Mouse (Mus musculus) CH12.LX (cell line): Measurements from ENCODE around the gene Cdhr1. TPM values are rescaled to one million over a fixed set of nuclear protein-coding genes. Genes with fewer than 3 reads are reported as not detected.

Source experiments
- DNase-seq: peaks from one replicate; pipeline ENCODE4 v3.0.0-alpha.2; 2013; ENCODE audit errors: extremely low read depth
- H3K27ac ChIP-seq: 2 replicates; pipeline ENCODE4 v1.5.1; 2012; ENCODE audit warnings: low read depth, mild to moderate bottlenecking, control low read depth, moderate library complexity; ENCODE audit not compliant: insufficient read depth
- H3K27me3 ChIP-seq: replicated peaks from 2 replicates; pipeline ENCODE3; 2012; ENCODE audit warnings: inconsistent platforms
- H3K36me3 ChIP-seq, 2 experiments: replicated peaks in 1 of 2; 2 replicates each; pipeline versions ENCODE3 to v1.6.1; 2012; ENCODE audit warnings: inconsistent platforms in 1 of 2, low read length in 1 of 2, mild to moderate bottlenecking in 1 of 2, mixed read lengths in 1 of 2, moderate library complexity in 1 of 2; ENCODE audit not compliant: control insufficient read depth in 1 of 2, insufficient read depth in 1 of 2
- H3K4me1 ChIP-seq, 2 experiments: 2 replicates each; pipeline ENCODE4 v1.6.1; 2012; ENCODE audit warnings: inconsistent platforms in 1 of 2, moderate library complexity in 1 of 2; ENCODE audit not compliant: insufficient read depth in 2 of 2, control insufficient read depth in 1 of 2
- H3K4me2 ChIP-seq: 2 replicates; pipeline ENCODE4 v1.6.1; 2012; ENCODE audit warnings: low read depth, mild to moderate bottlenecking, control low read depth; ENCODE audit not compliant: poor library complexity, insufficient read depth, severe bottlenecking
- H3K4me3 ChIP-seq, 3 experiments: fragments of 150-350 bp in 1 of 3; sonication (generic) in 1 of 3; replicated peaks in 1 of 3; 2 replicates each; pipeline versions ENCODE3 to v1.5.1; 2011 to 2012; ENCODE audit warnings: low read depth in 2 of 3, low read length in 2 of 3, mild to moderate bottlenecking in 2 of 3, moderate library complexity in 2 of 3, control low read depth in 1 of 3, improper control_type of control experiment in 1 of 3, inconsistent platforms in 1 of 3, mixed read lengths in 1 of 3; ENCODE audit not compliant: poor library complexity in 1 of 3
- H3K79me2 ChIP-seq: replicated peaks from 2 replicates; pipeline ENCODE4 v1.6.1; 2012; ENCODE audit warnings: mild to moderate bottlenecking, moderate library complexity; ENCODE audit not compliant: control insufficient read depth, poor library complexity, insufficient read depth, severe bottlenecking; ENCODE audit errors: extremely low read depth
- H3K9ac ChIP-seq: 2 replicates; pipeline ENCODE4 v1.6.1; 2012; ENCODE audit warnings: low read depth, mild to moderate bottlenecking, control low read depth, moderate library complexity; ENCODE audit not compliant: insufficient read depth
- H3K9me3 ChIP-seq: replicated peaks from 2 replicates; pipeline ENCODE3; 2012; ENCODE audit warnings: low read length, inconsistent platforms, mixed read lengths
- CTCF ChIP-seq, 2 experiments: IDR thresholded peaks in 1 of 2; conservative IDR thresholded peaks in 1 of 2; 2 replicates each; pipeline ENCODE4 v1.5.1; 2011 to 2012; ENCODE audit warnings: low read depth in 2 of 2, low read length in 2 of 2, improper control_type of control experiment in 1 of 2, inconsistent platforms in 1 of 2, mild to moderate bottlenecking in 1 of 2, moderate library complexity in 1 of 2
- EP300 ChIP-seq: IDR thresholded peaks from 2 replicates; pipeline ENCODE4 v1.6.1; 2011; ENCODE audit warnings: low read length, improper control_type of control experiment
- GABPA ChIP-seq: IDR thresholded peaks from 2 replicates; pipeline ENCODE4 v1.6.1; 2012; ENCODE audit warnings: low read depth, low read length, improper control_type of control experiment, inconsistent platforms; ENCODE audit not compliant: insufficient replicate concordance
- HCFC1 ChIP-seq: IDR thresholded peaks from 2 replicates; pipeline ENCODE4 v1.6.1; 2012; ENCODE audit warnings: low read depth, mild to moderate bottlenecking, inconsistent platforms, low read length, improper control_type of control experiment
- JUN ChIP-seq: IDR thresholded peaks from 2 replicates; pipeline ENCODE4 v1.6.1; 2011; ENCODE audit warnings: low read depth, mild to moderate bottlenecking, low read length, improper control_type of control experiment, moderate library complexity; ENCODE audit not compliant: insufficient read depth
- JUND ChIP-seq: conservative IDR thresholded peaks from 2 replicates; pipeline ENCODE4 v1.6.1; 2011; ENCODE audit warnings: low read depth, low read length, improper control_type of control experiment
- KAT2A ChIP-seq: IDR thresholded peaks from 2 replicates; pipeline ENCODE4 v1.6.1; 2012; ENCODE audit warnings: low read length, improper control_type of control experiment, inconsistent platforms; ENCODE audit not compliant: insufficient replicate concordance
- MAFK ChIP-seq: IDR thresholded peaks from 2 replicates; pipeline ENCODE4 v1.6.1; 2011; ENCODE audit warnings: low read length, improper control_type of control experiment; ENCODE audit not compliant: insufficient replicate concordance
- MAX ChIP-seq: IDR thresholded peaks from 2 replicates; pipeline ENCODE4 v1.6.1; 2011; ENCODE audit warnings: low read length, improper control_type of control experiment
- MAZ ChIP-seq: IDR thresholded peaks from 2 replicates; pipeline ENCODE4 v1.6.1; 2012; ENCODE audit warnings: low read depth, mild to moderate bottlenecking, inconsistent platforms, low read length, improper control_type of control experiment, moderate library complexity
- MEF2A ChIP-seq: IDR thresholded peaks from 2 replicates; pipeline ENCODE4 v1.6.1; 2014; ENCODE audit warnings: low read depth, mild to moderate bottlenecking, inconsistent platforms, low read length, improper control_type of control experiment, borderline replicate concordance
- MXI1 ChIP-seq: IDR thresholded peaks from 2 replicates; pipeline ENCODE4 v1.6.1; 2011; ENCODE audit warnings: mild to moderate bottlenecking, low read depth, low read length, improper control_type of control experiment
- MYC ChIP-seq: IDR thresholded peaks from 2 replicates; pipeline ENCODE4 v1.6.1; 2011; ENCODE audit warnings: low read depth, mild to moderate bottlenecking, improper control_type of control experiment, low read length
- NELFE ChIP-seq: IDR thresholded peaks from 2 replicates; pipeline ENCODE4 v1.6.1; 2011; ENCODE audit warnings: low read depth, low read length, improper control_type of control experiment
- POLR2AphosphoS2 ChIP-seq: IDR thresholded peaks from 2 replicates; pipeline ENCODE4 v1.6.1; 2011; ENCODE audit warnings: low read depth, low read length, improper control_type of control experiment
- RAD21 ChIP-seq: IDR thresholded peaks from 2 replicates; pipeline ENCODE4 v1.6.1; 2011; ENCODE audit warnings: low read depth, mild to moderate bottlenecking, low read length, improper control_type of control experiment, moderate library complexity
- RCOR1 ChIP-seq: conservative IDR thresholded peaks from 2 replicates; pipeline ENCODE4 v1.6.1; 2012; ENCODE audit warnings: low read depth, mild to moderate bottlenecking, inconsistent platforms, low read length, improper control_type of control experiment
- TBP ChIP-seq: conservative IDR thresholded peaks from 2 replicates; pipeline ENCODE4 v1.6.1; 2011; ENCODE audit warnings: low read depth, low read length, improper control_type of control experiment
- UBTF ChIP-seq: IDR thresholded peaks from 2 replicates; pipeline ENCODE4 v1.6.1; 2012; ENCODE audit warnings: low read depth, mild to moderate bottlenecking, inconsistent platforms, low read length, improper control_type of control experiment, moderate library complexity
- USF2 ChIP-seq: conservative IDR thresholded peaks from 2 replicates; pipeline ENCODE4 v1.6.1; 2011; ENCODE audit warnings: low read depth, low read length, improper control_type of control experiment
- ZKSCAN1 ChIP-seq: IDR thresholded peaks from 2 replicates; pipeline ENCODE4 v1.6.1; 2012; ENCODE audit warnings: low read depth, inconsistent platforms, low read length, improper control_type of control experiment, borderline replicate concordance
- ZMIZ1 ChIP-seq: IDR thresholded peaks from 2 replicates; pipeline ENCODE4 v1.6.1; 2012; ENCODE audit warnings: low read depth, mild to moderate bottlenecking, inconsistent platforms, low read length, improper control_type of control experiment
- ZNF384 ChIP-seq: IDR thresholded peaks from 2 replicates; pipeline ENCODE4 v1.6.1; 2012; ENCODE audit warnings: low read depth, low read length, improper control_type of control experiment, inconsistent platforms
- dilution Hi-C: fragments of 300-500 bp; cut with MboI; formaldehyde crosslinking; loops from 2 replicates; pipeline ENCODE4 v1.14.3; 2020; ENCODE audit warnings: low sequenced_read_pairs; ENCODE audit not compliant: extremely low pct_unique_long_range_greater_than_20kb, extremely low pct_ligation_motif_present
- in situ Hi-C: fragments of 300-500 bp; cut with MboI; formaldehyde crosslinking; loops from 3 replicates; pipeline ENCODE4 v1.14.3; 2019; ENCODE audit warnings: low sequenced_read_pairs, low pct_ligation_motif_present, low pct_unique_long_range_greater_than_20kb, mixed read lengths
- polyA plus RNA-seq: library from polyadenylated mRNA; unstranded; fragments of >175 nt; gene quantifications from 2 replicates; pipeline ENCODE4 v1.2.1, GENCODE M21; 2012; ENCODE audit warnings: low read depth; ENCODE audit not compliant: insufficient read length
- total RNA-seq, 2 experiments: library from RNA; depleted of rRNA; stranded (reverse); fragments of 300-350 nt in 1 of 2; fragments of >200 nt in 1 of 2; gene quantifications; 2 replicates each; pipeline ENCODE4 v1.2.3; 2012 to 2014

Gene Cdhr1
- total and polyA plus RNA-seq, 3 experiments = not detected

DNA sequence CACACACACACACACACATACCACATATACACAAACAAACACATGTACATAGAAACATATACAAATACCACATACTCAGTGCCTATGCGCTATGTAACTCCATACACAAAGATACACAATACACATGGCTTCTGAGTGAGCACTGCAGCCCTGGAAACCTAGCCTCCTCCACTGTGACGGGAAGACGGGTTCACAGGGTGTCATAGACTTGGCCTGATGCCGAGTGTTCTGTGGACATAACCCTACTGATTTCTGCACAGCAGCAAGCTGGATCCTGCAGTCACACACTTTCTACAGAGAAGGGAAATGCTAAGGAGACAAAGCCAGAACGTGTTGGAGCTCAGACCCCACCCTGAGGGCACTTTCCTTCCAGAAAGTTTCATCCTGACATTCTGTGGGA lies 6.6 kb upstream of the Cdhr1 start:
- DNase-seq = no peak

GRCm38 (mm10) chr14:37102484-37102883 lies 4.3 kb upstream of the Cdhr1 start:
- DNase-seq = no peak
- Histone ChIP-seq H3K27me3 (peaks cover 41% of the 10 kb centered on the region), H3K4me1 (no peaks in the 10 kb centered on the region), H3K9me3 (no peaks in the 10 kb centered on the region), H3K4me2 (no peak overlapping the region), H3K27ac (no peak overlapping the region), H3K4me3 (no peak overlapping the region), H3K9ac (no peak overlapping the region), H3K36me3 (no peaks in the 10 kb centered on the region), H3K79me2 (no peaks in the 10 kb centered on the region)
- TF ChIP-seq MAZ (no peak), JUND (no peak), NELFE (no peak), ZNF384 (no peak), MAFK (no peak), ZMIZ1 (no peak), USF2 (no peak), RCOR1 (no peak), UBTF (no peak), MYC (no peak), POLR2AphosphoS2 (no peak), RAD21 (no peak), MAX (no peak), EP300 (no peak), TBP (no peak), MXI1 (no peak), KAT2A (no peak), GABPA (no peak), JUN (no peak), HCFC1 (no peak)
- dilution Hi-C loops = no loop called here
- in situ Hi-C loops = no loop called here

More for the DNA sequence above, 6.6 kb upstream of the Cdhr1 start:
- Histone ChIP-seq H3K36me3 (no peaks in the 10 kb centered on the region), H3K27me3 (peaks cover 19% of the 10 kb centered on the region), H3K9ac (no peak overlapping the region), H3K4me2 (no peak overlapping the region), H3K9me3 (no peaks in the 10 kb centered on the region), H3K79me2 (no peaks in the 10 kb centered on the region), H3K4me1 (no peaks in the 10 kb centered on the region), H3K27ac (no peak overlapping the region), H3K4me3 (no peak overlapping the region)
- no peak for TF ChIP-seq MEF2A
- TF ChIP-seq JUN = no peak
- no peak for TF ChIP-seq CTCF (conservative IDR thresholded peaks at IDR 0.05 in 1 of 2, IDR thresholded peaks at IDR 0.05 in 1 of 2; ENCODE audit: low read depth in 2 of 2, low read length in 2 of 2)
- no peak for TF ChIP-seq KAT2A
- no peak for TF ChIP-seq MXI1
- no peak for TF ChIP-seq HCFC1
- no peak for TF ChIP-seq ZNF384
- no peak for TF ChIP-seq ZKSCAN1
- no peak for TF ChIP-seq EP300
- no peak for TF ChIP-seq GABPA
- TF ChIP-seq MAX = no peak
- dilution Hi-C loops = no loop called here
- in situ Hi-C loops = no loop called here
